Mouse (Mus musculus): ENCODE measurements around the gene Gpr156.
"Not testable (repeated sequence)": the region's sequence is repeated elsewhere in the genome, so short reads cannot be mapped to it uniquely, and the experiment has no call there.

The Gpr156 gene

GRCm38 (mm10) chr16:37956751-37957150 lies 40.5 kb downstream of the Gpr156 start:
- DNase-seq (ENCODE audit: low spot score) = no peak

GRCm38 (mm10) chr16:37962696-37963095 lies 46.4 kb downstream of the Gpr156 start:
- not testable (repeated sequence) for DNase-seq (ENCODE audit: low spot score)

- DNase-seq (ENCODE audit: low spot score) = no peak
These were observed 47.3 kb downstream of the Gpr156 start for GRCm38 (mm10) chr16:37963331-37964281.

- no peak for DNase-seq (ENCODE audit: low spot score)
These were observed 48.2 kb downstream of the Gpr156 start for GRCm38 (mm10) chr16:37964380-37965070.

GRCm38 (mm10) chr16:37966871-37967270 lies 50.6 kb downstream of the Gpr156 start:
- no peak for DNase-seq (ENCODE audit: low spot score)

- no peak for DNase-seq (ENCODE audit: low spot score)
These were observed 51.1 kb downstream of the Gpr156 start for GRCm38 (mm10) chr16:37967415-37967814.

GRCm38 (mm10) chr16:37971522-37971921 lies 55.2 kb downstream of the Gpr156 start:
- no peak for DNase-seq (ENCODE audit: low spot score)

- DNase-seq (ENCODE audit: low spot score) = no peak
These were observed 56.1 kb downstream of the Gpr156 start for GRCm38 (mm10) chr16:37972357-37972756.

GRCm38 (mm10) chr16:37973239-37973638 lies 56.9 kb downstream of the Gpr156 start:
- DNase-seq (ENCODE audit: low spot score) = not testable (repeated sequence)

- DNase-seq (ENCODE audit: low spot score) = no peak
These were observed 57.7 kb downstream of the Gpr156 start for GRCm38 (mm10) chr16:37973855-37974519.

- DNase-seq (ENCODE audit: low spot score) = peak; percentile 49
These were observed 58.4 kb downstream of the Gpr156 start for GRCm38 (mm10) chr16:37974520-37975340.

GRCm38 (mm10) chr16:37981907-37982306 lies 65.6 kb downstream of the Gpr156 start:
- no peak for DNase-seq (ENCODE audit: low spot score)

GRCm38 (mm10) chr16:37988211-37988865 lies 72.0 kb downstream of the Gpr156 start:
- no peak for DNase-seq (ENCODE audit: low spot score)

GRCm38 (mm10) chr16:37989796-37990195 lies 73.5 kb downstream of the Gpr156 start:
- no peak for DNase-seq (ENCODE audit: low spot score)

GRCm38 (mm10) chr16:37990553-37991344 lies 74.5 kb downstream of the Gpr156 start:
- DNase-seq (ENCODE audit: low spot score) = peak; percentile 55

GRCm38 (mm10) chr16:37992806-37993205 lies 76.5 kb downstream of the Gpr156 start:
- no peak for DNase-seq (ENCODE audit: low spot score)

GRCm38 (mm10) chr16:37994647-37995046 lies 78.4 kb downstream of the Gpr156 start:
- DNase-seq (ENCODE audit: low spot score) = peak; percentile 67

- DNase-seq (ENCODE audit: low spot score) = no peak
These were observed 81.5 kb downstream of the Gpr156 start for GRCm38 (mm10) chr16:37997771-37998170.

- no peak for DNase-seq (ENCODE audit: low spot score)
These were observed 83.5 kb downstream of the Gpr156 start for GRCm38 (mm10) chr16:37999762-38000161.

GRCm38 (mm10) chr16:38000178-38000577 lies 83.9 kb downstream of the Gpr156 start:
- DNase-seq (ENCODE audit: low spot score) = no peak

Measured in urinary bladder, postnatal 14 days (tissue).